ENCODE assay signal across 11 mouse cellular contexts in genomic region chr11:76429556-76429955, GRCm38 (mm10). TPM values are rescaled to one million over a fixed set of nuclear protein-coding genes. Genes with fewer than 3 reads are reported as not detected.
DNase-seq lines count a peak whose midpoint lies in the region; ATAC-seq lines count a peak whose summit lies in the region.
"Had no signal": no experiment of that assay in that cellular context is flagged by ENCODE, and none has a peak within 500 bp of the region (broad histone marks: within the 10 kb centered on the region; RNA-seq: fewer than 3 reads in every experiment).

No protein-coding gene starts in this region.

- 39% methylated on average over 7 of the region's 7 CpGs for WGBS in heart, embryonic 15.5 days
- 36% methylated on average over 7 of the region's 7 CpGs for WGBS in embryonic facial prominence, embryonic 13.5 days
- WGBS in hindbrain, embryonic 12.5 days: 51% methylated on average over 7 of the region's 7 CpGs
- 50% methylated on average over 7 of the region's 7 CpGs for WGBS in midbrain, embryonic 14.5 days

- no peak for ATAC-seq in heart, embryonic 15.5 days (replicated peaks; ENCODE audit: insufficient number of reproducible peaks, insufficient read depth, low FRiP score, low read depth)
- no peak for ATAC-seq in embryonic facial prominence, embryonic 13.5 days (ENCODE audit: insufficient number of reproducible peaks, insufficient read depth, low FRiP score, low TSS enrichment, low read depth)
- ATAC-seq in hindbrain, embryonic 12.5 days (ENCODE audit: low FRiP score): no peak
- ATAC-seq in midbrain, embryonic 14.5 days (ENCODE audit: low FRiP score, low TSS enrichment): no peak
- no peak for ATAC-seq in CD4-positive, CD25-positive, alpha-beta regulatory T cell, adult 4 months
- ATAC-seq in erythroblast, adult 5-6 weeks (replicated peaks; ENCODE audit: low FRiP score, poor library complexity, severe bottlenecking): no peak

- DNase-seq in heart, adult 8-10 months (ENCODE audit: low spot score): no peak
- no peak for DNase-seq in midbrain, embryonic 14.5 days
- DNase-seq in adrenal gland, postnatal 14 days: no peak
- DNase-seq: heart, adult 18-20 months; lung, adult 18-20 months; right cerebral cortex, postnatal 4 days had no signal

- peak overlapping the region; percentile 12; the same call in 1 of the 2 replicates for H3K9ac ChIP-seq in heart, embryonic 15.5 days
- H3K9ac ChIP-seq in embryonic facial prominence, embryonic 13.5 days: peak overlapping the region; percentile 57
- no peak overlapping the region for H3K9ac ChIP-seq in hindbrain, embryonic 12.5 days
- no peak overlapping the region for H3K9ac ChIP-seq in midbrain, embryonic 14.5 days (replicated peaks; ENCODE audit: low read length)

- H3K36me3 ChIP-seq in heart, embryonic 15.5 days: 0 out of 2 replicates have a peak, but pooled peaks cover 4% of the 10 kb centered on the region
- H3K36me3 ChIP-seq in embryonic facial prominence, embryonic 13.5 days: peaks cover 33% of the 10 kb centered on the region
- H3K36me3 ChIP-seq in hindbrain, embryonic 12.5 days: peaks cover 32% of the 10 kb centered on the region
- peaks cover 44% of the 10 kb centered on the region for H3K36me3 ChIP-seq in midbrain, embryonic 14.5 days (ENCODE audit: control insufficient read depth, insufficient read depth, low read length)

- H3K4me2 ChIP-seq in heart, embryonic 15.5 days: no peak overlapping the region
- H3K4me2 ChIP-seq in embryonic facial prominence, embryonic 13.5 days: peak overlapping the region; percentile 17; the same call in 1 of the 2 replicates
- no peak overlapping the region for H3K4me2 ChIP-seq in hindbrain, embryonic 12.5 days (replicated peaks)
- no peak overlapping the region for H3K4me2 ChIP-seq in midbrain, embryonic 14.5 days (ENCODE audit: low read length)

- H3K4me1 ChIP-seq in heart, embryonic 15.5 days (replicated peaks): peaks cover 67% of the 10 kb centered on the region
- peaks cover 62% of the 10 kb centered on the region for H3K4me1 ChIP-seq in embryonic facial prominence, embryonic 13.5 days
- H3K4me1 ChIP-seq in hindbrain, embryonic 12.5 days: peaks cover 20% of the 10 kb centered on the region
- H3K4me1 ChIP-seq in midbrain, embryonic 14.5 days (ENCODE audit: control insufficient read depth, insufficient read depth, low read length): 0 out of 2 replicates have a peak, but pooled peaks cover 5% of the 10 kb centered on the region

- H3K4me3 ChIP-seq in heart, embryonic 15.5 days: no peak overlapping the region
- H3K4me3 ChIP-seq in embryonic facial prominence, embryonic 13.5 days: no peak overlapping the region
- no peak overlapping the region for H3K4me3 ChIP-seq in hindbrain, embryonic 12.5 days
- H3K4me3 ChIP-seq in midbrain, embryonic 14.5 days (replicated peaks; ENCODE audit: low read depth, low read length): no peak overlapping the region

- peak overlapping the region; percentile 78 for H3K27ac ChIP-seq in heart, embryonic 15.5 days
- H3K27ac ChIP-seq in embryonic facial prominence, embryonic 13.5 days: peak overlapping the region; percentile 95
- H3K27ac ChIP-seq in hindbrain, embryonic 12.5 days: peak overlapping the region; percentile 69; the same call in 1 of the 2 replicates
- H3K27ac ChIP-seq in midbrain, embryonic 14.5 days (replicated peaks; ENCODE audit: low read depth, low read length): peak overlapping the region; percentile 49; the same call in 1 of the 2 replicates

- no peaks in the 10 kb centered on the region for H3K9me3 ChIP-seq in heart, embryonic 15.5 days (replicated peaks)
- no peaks in the 10 kb centered on the region for H3K9me3 ChIP-seq in embryonic facial prominence, embryonic 13.5 days
- H3K9me3 ChIP-seq in hindbrain, embryonic 12.5 days (replicated peaks): no peaks in the 10 kb centered on the region
- no peaks in the 10 kb centered on the region for H3K9me3 ChIP-seq in midbrain, embryonic 14.5 days (ENCODE audit: control insufficient read depth, low read length)

- no peaks in the 10 kb centered on the region for H3K27me3 ChIP-seq in heart, embryonic 15.5 days
- H3K27me3 ChIP-seq in embryonic facial prominence, embryonic 13.5 days: no peaks in the 10 kb centered on the region
- no peaks in the 10 kb centered on the region for H3K27me3 ChIP-seq in hindbrain, embryonic 12.5 days
- no peaks in the 10 kb centered on the region for H3K27me3 ChIP-seq in midbrain, embryonic 14.5 days (ENCODE audit: control insufficient read depth, insufficient read depth, low read length)

RNA-seq across cellular contexts. Expression of gene Timm22, which starts 22.8 kb away (rescaled TPM):
- polyA plus RNA-seq in heart, embryonic 15.5 days (2015; fragmentation: Nextera tagmentation; extraction: Ambion mirVana): 79.9 and 84.9 TPM in 2 replicates
- 10 to 100 TPM; 32.9 to 54.5 (median 39.9) TPM for total RNA-seq in heart, adult 8-10 months (2022)
- polyA plus RNA-seq in embryonic facial prominence, embryonic 13.5 days (2015; fragmentation: Nextera tagmentation; extraction: Ambion mirVana): 111 and 130 TPM in 2 replicates
- polyA plus RNA-seq in hindbrain, embryonic 12.5 days (2016; fragmentation: Nextera tagmentation; extraction: Ambion mirVana): 111 and 113 TPM in 2 replicates
- polyA plus RNA-seq in midbrain, embryonic 14.5 days (2014; fragmentation: Nextera tagmentation; extraction: Ambion mirVana): 111 and 120 TPM in 2 replicates
- polyA plus RNA-seq in CD4-positive, CD25-positive, alpha-beta regulatory T cell, adult 4 months (2017; shearing (Covaris generic)): 10 to 100 TPM; 55.6 to 64.4 TPM
- 5.4 and 6.3 TPM in 2 replicates for total RNA-seq in erythroblast, adult 5-6 weeks (2015; ENCODE audit: low replicate concordance)
- total RNA-seq in erythroblast, adult 5-6 weeks (2017; ENCODE audit: low replicate concordance): 1.6 and 1.7 TPM in 2 replicates
- 35.6 and 37.6 TPM in 2 replicates for total RNA-seq in adrenal gland, postnatal 14 days (2021)

RNA-seq across cellular contexts. Expression of gene Nxn, which starts 30.6 kb away (rescaled TPM):
- polyA plus RNA-seq in heart, embryonic 15.5 days (2015; fragmentation: Nextera tagmentation; extraction: Ambion mirVana): 18.6 and 26.0 TPM in 2 replicates
- 10 to 100 TPM in 3 of 4 experiments, 1 to 10 TPM in 1; 9.8 to 13.0 (median 11.0) TPM for total RNA-seq in heart, adult 8-10 months (2022)
- 76.8 and 77.6 TPM in 2 replicates for polyA plus RNA-seq in embryonic facial prominence, embryonic 13.5 days (2015; fragmentation: Nextera tagmentation; extraction: Ambion mirVana)
- polyA plus RNA-seq in hindbrain, embryonic 12.5 days (2016; fragmentation: Nextera tagmentation; extraction: Ambion mirVana): 54.3 and 57.3 TPM in 2 replicates
- 21.9 and 28.2 TPM in 2 replicates for polyA plus RNA-seq in midbrain, embryonic 14.5 days (2014; fragmentation: Nextera tagmentation; extraction: Ambion mirVana)
- 1 to 10 TPM; 1.3 to 2.0 TPM for polyA plus RNA-seq in CD4-positive, CD25-positive, alpha-beta regulatory T cell, adult 4 months (2017; shearing (Covaris generic))
- 5.0 and 9.0 TPM in 2 replicates for total RNA-seq in erythroblast, adult 5-6 weeks (2015; ENCODE audit: low replicate concordance)
- total RNA-seq in erythroblast, adult 5-6 weeks (2017; ENCODE audit: low replicate concordance): 3.2 and 3.7 TPM in 2 replicates
- total RNA-seq in adrenal gland, postnatal 14 days (2021): 20.0 and 26.2 TPM in 2 replicates

Comparison
In these comparisons a context has a peak if more than half of its experiments do, and no peak if none do; other contexts are left out.
1. H3K9ac ChIP-seq: peak in heart, embryonic 15.5 days (single experiment) and embryonic facial prominence, embryonic 13.5 days (single experiment); none in hindbrain, embryonic 12.5 days (single experiment) and midbrain, embryonic 14.5 days (single experiment).
2. Peak in every context shown above with its lines, with median percentiles within 50 percentile points of each other: H3K27ac ChIP-seq.